Mouse (Mus musculus): ENCODE measurements around the gene Bpifa5. TPM values are rescaled to one million over a fixed set of nuclear protein-coding genes. Genes with fewer than 3 reads are reported as not detected.

The Bpifa5 gene
- polyA plus RNA-seq, 1 experiment: not detected

- Histone ChIP-seq H3K9me3 (replicated peaks; ENCODE audit: control insufficient read depth, insufficient read depth, low read length, poor library complexity, severe bottlenecking) (no peaks in the 10 kb centered on the region), H3K27me3 (ENCODE audit: control insufficient read depth, insufficient read depth, low read length, poor library complexity, severe bottlenecking) (no peaks in the 10 kb centered on the region), H3K27ac (ENCODE audit: insufficient read depth, low read length) (no peak overlapping the region), H3K36me3 (ENCODE audit: control insufficient read depth, insufficient read depth, low read length, poor library complexity, severe bottlenecking) (no peaks in the 10 kb centered on the region), H3K9ac (ENCODE audit: low read depth, poor library complexity, severe bottlenecking) (no peak overlapping the region), H3K4me3 (ENCODE audit: low read depth, low read length) (no peak overlapping the region), H3K4me1 (ENCODE audit: control insufficient read depth, insufficient read depth, low read length) (no peaks in the 10 kb centered on the region)
- TF ChIP-seq POLR2A (IDR thresholded peaks at IDR 0.05; ENCODE audit: insufficient read depth, low read length) (no peak), EP300 (IDR thresholded peaks at IDR 0.05; ENCODE audit: insufficient read depth, low read depth, low read length) (no peak), CTCF (IDR thresholded peaks at IDR 0.05; ENCODE audit: low read depth, low read length) (no peak)
Measured at GRCm38 (mm10) chr2:154185319-154185718, 22.9 kb downstream of the Bpifa5 start.

GRCm38 (mm10) chr2:154185748-154186147 is 23.3 kb downstream of the Bpifa5 start:
- Histone ChIP-seq H3K9ac (ENCODE audit: low read depth, poor library complexity, severe bottlenecking) (no peak overlapping the region), H3K4me1 (ENCODE audit: control insufficient read depth, insufficient read depth, low read length) (no peaks in the 10 kb centered on the region), H3K27me3 (ENCODE audit: control insufficient read depth, insufficient read depth, low read length, poor library complexity, severe bottlenecking) (no peaks in the 10 kb centered on the region), H3K27ac (ENCODE audit: insufficient read depth, low read length) (no peak overlapping the region), H3K9me3 (replicated peaks; ENCODE audit: control insufficient read depth, insufficient read depth, low read length, poor library complexity, severe bottlenecking) (no peaks in the 10 kb centered on the region), H3K36me3 (ENCODE audit: control insufficient read depth, insufficient read depth, low read length, poor library complexity, severe bottlenecking) (no peaks in the 10 kb centered on the region), H3K4me3 (ENCODE audit: low read depth, low read length) (no peak overlapping the region)
- TF ChIP-seq CTCF (IDR thresholded peaks at IDR 0.05; ENCODE audit: low read depth, low read length) (no peak), EP300 (IDR thresholded peaks at IDR 0.05; ENCODE audit: insufficient read depth, low read depth, low read length) (no peak), POLR2A (IDR thresholded peaks at IDR 0.05; ENCODE audit: insufficient read depth, low read length) (no peak)

GRCm38 (mm10) chr2:154187468-154187867 is 25.1 kb downstream of the Bpifa5 start:
- Histone ChIP-seq H3K27me3 (ENCODE audit: control insufficient read depth, insufficient read depth, low read length, poor library complexity, severe bottlenecking) (no peaks in the 10 kb centered on the region), H3K9ac (ENCODE audit: low read depth, poor library complexity, severe bottlenecking) (no peak overlapping the region), H3K36me3 (ENCODE audit: control insufficient read depth, insufficient read depth, low read length, poor library complexity, severe bottlenecking) (no peaks in the 10 kb centered on the region), H3K4me1 (ENCODE audit: control insufficient read depth, insufficient read depth, low read length) (no peaks in the 10 kb centered on the region), H3K9me3 (replicated peaks; ENCODE audit: control insufficient read depth, insufficient read depth, low read length, poor library complexity, severe bottlenecking) (no peaks in the 10 kb centered on the region), H3K27ac (ENCODE audit: insufficient read depth, low read length) (no peak overlapping the region), H3K4me3 (ENCODE audit: low read depth, low read length) (no peak overlapping the region)
- TF ChIP-seq CTCF (IDR thresholded peaks at IDR 0.05; ENCODE audit: low read depth, low read length) (no peak), POLR2A (IDR thresholded peaks at IDR 0.05; ENCODE audit: insufficient read depth, low read length) (no peak), EP300 (IDR thresholded peaks at IDR 0.05; ENCODE audit: insufficient read depth, low read depth, low read length) (no peak)

- no peak overlapping the region for H3K27ac ChIP-seq (ENCODE audit: insufficient read depth, low read length)
- H3K4me1 ChIP-seq (ENCODE audit: control insufficient read depth, insufficient read depth, low read length): no peaks in the 10 kb centered on the region
- no peak for TF ChIP-seq POLR2A (IDR thresholded peaks at IDR 0.05; ENCODE audit: insufficient read depth, low read length)
- no peak for TF ChIP-seq CTCF (IDR thresholded peaks at IDR 0.05; ENCODE audit: low read depth, low read length)
- TF ChIP-seq EP300 (IDR thresholded peaks at IDR 0.05; ENCODE audit: insufficient read depth, low read depth, low read length): no peak
Measured at GRCm38 (mm10) chr2:154189877-154190434, 27.5 kb downstream of the Bpifa5 start.

GRCm38 (mm10) chr2:154190546-154191258 is 28.3 kb downstream of the Bpifa5 start, which contains the start of gene Bpifb1:
Gene Bpifb1, plus strand, starts transcription at chr2:154190818.
- Histone ChIP-seq H3K9me3 (replicated peaks; ENCODE audit: control insufficient read depth, insufficient read depth, low read length, poor library complexity, severe bottlenecking) (no peaks in the 10 kb centered on the region), H3K36me3 (ENCODE audit: control insufficient read depth, insufficient read depth, low read length, poor library complexity, severe bottlenecking) (no peaks in the 10 kb centered on the region), H3K27me3 (ENCODE audit: control insufficient read depth, insufficient read depth, low read length, poor library complexity, severe bottlenecking) (no peaks in the 10 kb centered on the region), H3K27ac (ENCODE audit: insufficient read depth, low read length) (no peak within 1 kb of the TSS), H3K4me1 (ENCODE audit: control insufficient read depth, insufficient read depth, low read length) (no peaks in the 10 kb centered on the region), H3K9ac (ENCODE audit: low read depth, poor library complexity, severe bottlenecking) (no peak within 1 kb of the TSS), H3K4me3 (ENCODE audit: low read depth, low read length) (no peak within 1 kb of the TSS)
- TF ChIP-seq EP300 (IDR thresholded peaks at IDR 0.05; ENCODE audit: insufficient read depth, low read depth, low read length) (no peak), POLR2A (IDR thresholded peaks at IDR 0.05; ENCODE audit: insufficient read depth, low read length) (no peak), CTCF (IDR thresholded peaks at IDR 0.05; ENCODE audit: low read depth, low read length) (peak; percentile 37)

More at GRCm38 (mm10) chr2:154189877-154190434, 27.5 kb downstream of the Bpifa5 start:
- H3K9me3 ChIP-seq (replicated peaks; ENCODE audit: control insufficient read depth, insufficient read depth, low read length, poor library complexity, severe bottlenecking): no peaks in the 10 kb centered on the region
- no peak overlapping the region for H3K4me3 ChIP-seq (ENCODE audit: low read depth, low read length)
- H3K9ac ChIP-seq (ENCODE audit: low read depth, poor library complexity, severe bottlenecking): no peak overlapping the region
- no peaks in the 10 kb centered on the region for H3K36me3 ChIP-seq (ENCODE audit: control insufficient read depth, insufficient read depth, low read length, poor library complexity, severe bottlenecking)
- H3K27me3 ChIP-seq (ENCODE audit: control insufficient read depth, insufficient read depth, low read length, poor library complexity, severe bottlenecking): no peaks in the 10 kb centered on the region

GRCm38 (mm10) chr2:154192141-154192540 is 29.7 kb downstream of the Bpifa5 start:
- no peaks in the 10 kb centered on the region for H3K36me3 ChIP-seq (ENCODE audit: control insufficient read depth, insufficient read depth, low read length, poor library complexity, severe bottlenecking)
- no peak overlapping the region for H3K27ac ChIP-seq (ENCODE audit: insufficient read depth, low read length)
- H3K9me3 ChIP-seq (replicated peaks; ENCODE audit: control insufficient read depth, insufficient read depth, low read length, poor library complexity, severe bottlenecking): no peaks in the 10 kb centered on the region
- H3K4me3 ChIP-seq (ENCODE audit: low read depth, low read length): no peak overlapping the region
- TF ChIP-seq POLR2A (IDR thresholded peaks at IDR 0.05; ENCODE audit: insufficient read depth, low read length): no peak
- no peak for TF ChIP-seq EP300 (IDR thresholded peaks at IDR 0.05; ENCODE audit: insufficient read depth, low read depth, low read length)
- TF ChIP-seq CTCF (IDR thresholded peaks at IDR 0.05; ENCODE audit: low read depth, low read length): no peak
- no peaks in the 10 kb centered on the region for H3K27me3 ChIP-seq (ENCODE audit: control insufficient read depth, insufficient read depth, low read length, poor library complexity, severe bottlenecking)
- no peaks in the 10 kb centered on the region for H3K4me1 ChIP-seq (ENCODE audit: control insufficient read depth, insufficient read depth, low read length)
- H3K9ac ChIP-seq (ENCODE audit: low read depth, poor library complexity, severe bottlenecking): no peak overlapping the region

Measured in ES-Bruce4 (cell line).